Mouse (Mus musculus) neural tube, embryonic 14.5 days (tissue): ENCODE measurements around the gene Treml2. TPM values are rescaled to one million over a fixed set of nuclear protein-coding genes. Genes with fewer than 3 reads are reported as not detected.

Experiments
- ATAC-seq: fragments of 200-750 bp; cut with Nextera tagmentation; 2 replicates; pipeline ENCODE4 v1.8.0; 2017; ENCODE audit warnings: low read depth, mild to moderate bottlenecking, moderate TSS enrichment, moderate library complexity
- H3K27ac ChIP-seq: fragments of 300-500 bp; sonication (generic); 2 replicates; pipeline ENCODE4 v1.5.1; 2014; ENCODE audit warnings: low read depth, mild to moderate bottlenecking, control low read depth, low read length, moderate library complexity, mixed read lengths
- H3K27me3 ChIP-seq: fragments of 300-500 bp; sonication (generic); 2 replicates; pipeline ENCODE4 v1.6.1; 2014; ENCODE audit warnings: low read length; ENCODE audit not compliant: control insufficient read depth, insufficient read depth
- H3K36me3 ChIP-seq: fragments of 300-500 bp; sonication (generic); 2 replicates; pipeline ENCODE4 v1.6.1; 2014; ENCODE audit warnings: low read length, mixed read lengths; ENCODE audit not compliant: control insufficient read depth, insufficient read depth
- H3K4me1 ChIP-seq: fragments of 300-500 bp; sonication (generic); 2 replicates; pipeline ENCODE4 v1.6.1; 2014; ENCODE audit warnings: low read length; ENCODE audit not compliant: control insufficient read depth, insufficient read depth
- H3K4me2 ChIP-seq: fragments of 300-500 bp; sonication (generic); 2 replicates; pipeline ENCODE4 v1.6.1; 2014; ENCODE audit warnings: mild to moderate bottlenecking, low read depth, low read length, control low read depth
- H3K4me3 ChIP-seq: fragments of 300-500 bp; sonication (generic); 2 replicates; pipeline ENCODE4 v1.5.1; 2014; ENCODE audit warnings: low read depth, low read length, control low read depth, mixed read lengths
- H3K9ac ChIP-seq: fragments of 300-500 bp; sonication (generic); replicated peaks from 2 replicates; pipeline ENCODE4 v1.6.1; 2014; ENCODE audit warnings: low read depth, mild to moderate bottlenecking, control low read depth, low read length, mixed read lengths
- H3K9me3 ChIP-seq: fragments of 300-500 bp; sonication (generic); 2 replicates; pipeline ENCODE4 v1.6.1; 2016; ENCODE audit warnings: low read length; ENCODE audit not compliant: control insufficient read depth
- WGBS: fragments of 180-500 bp; shearing (Covaris S2); extraction: QIAGEN DNeasy Blood & Tissue Kit; methylation state at CpG from one replicate; pipeline ENCODE4 v1.1.7; 2014; 5-methylcytosine and 5-hydroxymethylcytosine counted together
- polyA plus RNA-seq: library from polyadenylated mRNA; unstranded; fragments of >200 nt; fragmentation: Nextera tagmentation; extraction: Ambion mirVana; gene quantifications from 2 replicates; pipeline ENCODE4 v1.2.1, GENCODE M21; 2014

Gene Treml2
- polyA plus RNA-seq, result 0.05 TPM in 1 of 2 replicates, not detected in the other

- Histone ChIP-seq H3K36me3 (no peaks in the 10 kb centered on the region), H3K9me3 (no peaks in the 10 kb centered on the region), H3K4me2 (no peak within 1 kb of the TSS), H3K4me1 (no peaks in the 10 kb centered on the region), H3K4me3 (no peak within 1 kb of the TSS), H3K27ac (no peak within 1 kb of the TSS), H3K9ac (no peak within 1 kb of the TSS), H3K27me3 (no peaks in the 10 kb centered on the region)
- no peak for ATAC-seq
- WGBS, result 45% methylated on average over 3 of the region's 4 CpGs
These were observed at the start of gene Treml2 for GRCm38 (mm10) chr17:48299203-48299602. Gene Treml2 (plus strand): TSS chr17:48299498.

GRCm38 (mm10) chr17:48249501-48249900, 49.8 kb upstream of the Treml2 start:
- no peaks in the 10 kb centered on the region for H3K4me1 ChIP-seq
- WGBS, result 86% methylated on average over 11 of the region's 11 CpGs
- H3K9ac ChIP-seq, result no peak overlapping the region
- no peaks in the 10 kb centered on the region for H3K36me3 ChIP-seq
- H3K4me2 ChIP-seq, result no peak overlapping the region
- no peak overlapping the region for H3K27ac ChIP-seq
- ATAC-seq, result no peak
- no peaks in the 10 kb centered on the region for H3K27me3 ChIP-seq
- H3K4me3 ChIP-seq, result no peak overlapping the region
- 0 out of 2 replicates have a peak, but pooled peaks cover 4% of the 10 kb centered on the region for H3K9me3 ChIP-seq

GRCm38 (mm10) chr17:48250631-48251030, 48.7 kb upstream of the Treml2 start:
- WGBS, result 90% methylated on average over 7 of the region's 7 CpGs
- Histone ChIP-seq H3K36me3 (no peaks in the 10 kb centered on the region), H3K27me3 (no peaks in the 10 kb centered on the region), H3K4me3 (no peak overlapping the region), H3K9me3 (0 out of 2 replicates have a peak, but pooled peaks cover 4% of the 10 kb centered on the region), H3K4me1 (no peaks in the 10 kb centered on the region), H3K27ac (no peak overlapping the region), H3K4me2 (no peak overlapping the region), H3K9ac (no peak overlapping the region)
- ATAC-seq, result no peak

GRCm38 (mm10) chr17:48256575-48256974, 42.7 kb upstream of the Treml2 start:
- 0 out of 2 replicates have a peak, but pooled peaks cover 7% of the 10 kb centered on the region for H3K9me3 ChIP-seq
- H3K9ac ChIP-seq, result no peak overlapping the region
- H3K27ac ChIP-seq, result no peak overlapping the region
- no peak overlapping the region for H3K4me3 ChIP-seq
- H3K4me1 ChIP-seq, result no peaks in the 10 kb centered on the region
- H3K36me3 ChIP-seq, result no peaks in the 10 kb centered on the region
- no peak for ATAC-seq
- H3K27me3 ChIP-seq, result no peaks in the 10 kb centered on the region
- H3K4me2 ChIP-seq, result no peak overlapping the region

GRCm38 (mm10) chr17:48261868-48262267, 37.4 kb upstream of the Treml2 start:
- Histone ChIP-seq H3K4me3 (no peak overlapping the region), H3K4me1 (no peaks in the 10 kb centered on the region), H3K36me3 (no peaks in the 10 kb centered on the region), H3K4me2 (no peak overlapping the region), H3K9me3 (0 out of 2 replicates have a peak, but pooled peaks cover 7% of the 10 kb centered on the region), H3K27ac (no peak overlapping the region), H3K9ac (no peak overlapping the region), H3K27me3 (no peaks in the 10 kb centered on the region)
- ATAC-seq, result no peak
- WGBS, result 79% methylated on average over 2 of the region's 2 CpGs

GRCm38 (mm10) chr17:48263741-48264362, 35.4 kb upstream of the Treml2 start, which contains the start of gene Treml4:
Gene Treml4 (plus strand): TSS chr17:48264295.
- 81% methylated on average over 3 of the region's 3 CpGs for WGBS
- Histone ChIP-seq H3K4me3 (no peak within 1 kb of the TSS), H3K4me1 (no peaks in the 10 kb centered on the region), H3K36me3 (no peaks in the 10 kb centered on the region), H3K27ac (no peak within 1 kb of the TSS), H3K4me2 (no peak within 1 kb of the TSS), H3K9me3 (0 out of 2 replicates have a peak, but pooled peaks cover 7% of the 10 kb centered on the region), H3K27me3 (no peaks in the 10 kb centered on the region), H3K9ac (no peak within 1 kb of the TSS)
- no peak for ATAC-seq

- no peak for ATAC-seq
- Histone ChIP-seq H3K4me2 (no peak overlapping the region), H3K36me3 (no peaks in the 10 kb centered on the region), H3K4me3 (no peak overlapping the region), H3K4me1 (no peaks in the 10 kb centered on the region), H3K27me3 (no peaks in the 10 kb centered on the region), H3K9ac (no peak overlapping the region), H3K9me3 (0 out of 2 replicates have a peak, but pooled peaks cover 2% of the 10 kb centered on the region), H3K27ac (no peak overlapping the region)
- 93% methylated on average over 7 of the region's 7 CpGs for WGBS
These were observed 34.6 kb upstream of the Treml2 start for GRCm38 (mm10) chr17:48264662-48265061.

- WGBS, result 4% methylated on average over 2 of the region's 2 CpGs
- Histone ChIP-seq H3K36me3 (no peaks in the 10 kb centered on the region), H3K9me3 (no peaks in the 10 kb centered on the region), H3K4me1 (no peaks in the 10 kb centered on the region), H3K27ac (no peak overlapping the region), H3K4me3 (no peak overlapping the region), H3K27me3 (no peaks in the 10 kb centered on the region), H3K9ac (no peak overlapping the region), H3K4me2 (no peak overlapping the region)
- no peak for ATAC-seq
These were observed 33.2 kb upstream of the Treml2 start for GRCm38 (mm10) chr17:48266138-48266537.

GRCm38 (mm10) chr17:48266610-48267304, 32.5 kb upstream of the Treml2 start:
- Histone ChIP-seq H3K4me1 (no peaks in the 10 kb centered on the region), H3K4me2 (no peak overlapping the region), H3K36me3 (no peaks in the 10 kb centered on the region), H3K9ac (no peak overlapping the region), H3K4me3 (no peak overlapping the region), H3K9me3 (no peaks in the 10 kb centered on the region), H3K27me3 (no peaks in the 10 kb centered on the region), H3K27ac (no peak overlapping the region)
- 11% methylated on average over 2 of the region's 2 CpGs for WGBS
- ATAC-seq, result no peak
